Mouse (Mus musculus) cerebellum, postnatal 36 days (tissue): ENCODE data around the gene Crebrf.

Source experiments
- DNase-seq, 2 experiments: peaks; one replicate each; pipeline ENCODE4 v3.0.0; 2021 to 2022; ENCODE audit warnings: mixed read lengths in 2 of 2

Crebrf gene

GRCm38 (mm10) chr17:26705463-26706359 lies 9.7 kb upstream of the Crebrf start:
- DNase-seq, result no peak

- no peak for DNase-seq
Observed at GRCm38 (mm10) chr17:26707066-26707465, 8.4 kb upstream of the Crebrf start.

- DNase-seq, result peak; percentile 41 to 54
Observed at GRCm38 (mm10) chr17:26708499-26708898, 7.0 kb upstream of the Crebrf start.

GRCm38 (mm10) chr17:26708993-26709590 lies 6.4 kb upstream of the Crebrf start:
- DNase-seq, result peak; percentile 32 to 43

GRCm38 (mm10) chr17:26710049-26710448 lies 5.4 kb upstream of the Crebrf start:
- no peak for DNase-seq

- peak; percentile 91 to 94 for DNase-seq
Observed at GRCm38 (mm10) chr17:26715916-26716717, 667 bp downstream of the Crebrf start.

- DNase-seq, result no peak
Observed at GRCm38 (mm10) chr17:26717868-26718267, 2.4 kb downstream of the Crebrf start.

- DNase-seq, result no peak
Observed at GRCm38 (mm10) chr17:26719405-26719804, 4.0 kb downstream of the Crebrf start.

GRCm38 (mm10) chr17:26721802-26722201 lies 6.4 kb downstream of the Crebrf start:
- DNase-seq, result no peak

GRCm38 (mm10) chr17:26724790-26725189 lies 9.3 kb downstream of the Crebrf start:
- DNase-seq, result no peak

GRCm38 (mm10) chr17:26726674-26727073 lies 11.2 kb downstream of the Crebrf start:
- no peak for DNase-seq

- DNase-seq, result no peak
Observed at GRCm38 (mm10) chr17:26727110-26727755, 11.8 kb downstream of the Crebrf start.

- no peak for DNase-seq
Observed at GRCm38 (mm10) chr17:26742581-26742980, 27.1 kb downstream of the Crebrf start.

GRCm38 (mm10) chr17:26743294-26743693 lies 27.8 kb downstream of the Crebrf start:
- no peak for DNase-seq

- no peak for DNase-seq
Observed at GRCm38 (mm10) chr17:26749975-26750374, 34.5 kb downstream of the Crebrf start.

GRCm38 (mm10) chr17:26752297-26752696 lies 36.8 kb downstream of the Crebrf start:
- DNase-seq, result no peak

- no peak for DNase-seq
Observed at GRCm38 (mm10) chr17:26753476-26753875, 38.0 kb downstream of the Crebrf start.

- DNase-seq, result no peak
Observed at GRCm38 (mm10) chr17:26767100-26767753, 51.8 kb downstream of the Crebrf start.

GRCm38 (mm10) chr17:26767754-26768124 lies 52.3 kb downstream of the Crebrf start:
- DNase-seq, result no peak

GRCm38 (mm10) chr17:26776211-26776610 lies 60.8 kb downstream of the Crebrf start:
- no peak for DNase-seq

GRCm38 (mm10) chr17:26778001-26778400 lies 62.6 kb downstream of the Crebrf start:
- no peak for DNase-seq

- no peak for DNase-seq
Observed at GRCm38 (mm10) chr17:26778430-26779100, 63.1 kb downstream of the Crebrf start.
